Mouse (Mus musculus) neural tube, embryonic 13.5 days (tissue): ENCODE results near the gene Dab2ip. TPM values are rescaled to one million over a fixed set of nuclear protein-coding genes. Genes with fewer than 3 reads are reported as not detected.

Experiments used
- ATAC-seq: fragments of 200-750 bp; cut with Nextera tagmentation; 2 replicates; pipeline ENCODE4 v1.8.0; 2017; ENCODE audit warnings: low read depth, mild to moderate bottlenecking, moderate TSS enrichment, moderate library complexity
- H3K27ac ChIP-seq: fragments of 300-500 bp; sonication (generic); replicated peaks from 2 replicates; pipeline ENCODE4 v1.5.1; 2015; ENCODE audit warnings: moderate library complexity, mild to moderate bottlenecking, inconsistent platforms
- H3K27me3 ChIP-seq: fragments of 300-500 bp; sonication (generic); 2 replicates; pipeline ENCODE4 v1.6.1; 2015; ENCODE audit warnings: mild to moderate bottlenecking, inconsistent platforms
- H3K36me3 ChIP-seq: fragments of 300-500 bp; sonication (generic); 2 replicates; pipeline ENCODE4 v1.6.1; 2015; ENCODE audit warnings: mild to moderate bottlenecking, inconsistent platforms
- H3K4me1 ChIP-seq: fragments of 300-500 bp; sonication (generic); replicated peaks from 2 replicates; pipeline ENCODE4 v1.6.1; 2015; ENCODE audit warnings: inconsistent platforms
- H3K4me2 ChIP-seq: fragments of 300-500 bp; sonication (generic); 2 replicates; pipeline ENCODE4 v1.6.1; 2015; ENCODE audit warnings: inconsistent platforms, mild to moderate bottlenecking, moderate library complexity
- H3K4me3 ChIP-seq: fragments of 300-500 bp; sonication (generic); 2 replicates; pipeline ENCODE4 v1.5.1; 2015; ENCODE audit warnings: mild to moderate bottlenecking, inconsistent platforms
- H3K9ac ChIP-seq: fragments of 300-500 bp; sonication (generic); 2 replicates; pipeline ENCODE4 v1.6.1; 2015; ENCODE audit warnings: moderate library complexity, mild to moderate bottlenecking, inconsistent platforms
- H3K9me3 ChIP-seq: fragments of 300-500 bp; sonication (generic); 2 replicates; pipeline ENCODE4 v1.6.1; 2016; ENCODE audit warnings: inconsistent platforms
- WGBS: fragments of 180-500 bp; shearing (Covaris S2); methylation state at CpG from one replicate; pipeline ENCODE4 v1.1.7; 2015; 5-methylcytosine and 5-hydroxymethylcytosine counted together
- polyA plus RNA-seq: library from polyadenylated mRNA; unstranded; fragments of >200 nt; fragmentation: Nextera tagmentation; extraction: Ambion mirVana; gene quantifications from 2 replicates; pipeline ENCODE4 v1.2.1, GENCODE M21; 2015

The Dab2ip gene
- polyA plus RNA-seq, 1 experiment from 2014 or later = 67.4 TPM

GRCm38 (mm10) chr2:35649708-35650107, 91.6 kb downstream of the Dab2ip start:
- peak; percentile 62 for ATAC-seq
- no peak overlapping the region for H3K9ac ChIP-seq
- no peaks in the 10 kb centered on the region for H3K9me3 ChIP-seq
- peaks cover 24% of the 10 kb centered on the region for H3K4me1 ChIP-seq
- H3K27me3 ChIP-seq = no peaks in the 10 kb centered on the region
- no peak overlapping the region for H3K4me2 ChIP-seq
- H3K4me3 ChIP-seq = no peak overlapping the region
- H3K36me3 ChIP-seq = no peaks in the 10 kb centered on the region
- WGBS = 35% methylated on average over 4 of the region's 4 CpGs
- no peak overlapping the region for H3K27ac ChIP-seq

GRCm38 (mm10) chr2:35651297-35651731, 93.2 kb downstream of the Dab2ip start:
- Histone ChIP-seq H3K27ac (no peak overlapping the region; the same call in 1 of the 2 replicates), H3K4me1 (peaks cover 31% of the 10 kb centered on the region), H3K4me3 (no peak overlapping the region), H3K36me3 (no peaks in the 10 kb centered on the region), H3K4me2 (no peak overlapping the region), H3K9me3 (no peaks in the 10 kb centered on the region), H3K27me3 (no peaks in the 10 kb centered on the region), H3K9ac (no peak overlapping the region)
- ATAC-seq = 0 out of 2 replicates have a peak, but pooled peaks have one; percentile 20
- WGBS = 39% methylated on average over 6 of the region's 6 CpGs

- Histone ChIP-seq H3K4me2 (no peak overlapping the region), H3K27ac (no peak overlapping the region), H3K4me3 (no peak overlapping the region), H3K9ac (no peak overlapping the region), H3K4me1 (peaks cover 43% of the 10 kb centered on the region), H3K9me3 (no peaks in the 10 kb centered on the region), H3K27me3 (no peaks in the 10 kb centered on the region), H3K36me3 (no peaks in the 10 kb centered on the region)
- ATAC-seq = no peak
- 84% methylated on average over 4 of the region's 4 CpGs for WGBS
These were observed 94.9 kb downstream of the Dab2ip start for GRCm38 (mm10) chr2:35652984-35653383.

- Histone ChIP-seq H3K36me3 (no peaks in the 10 kb centered on the region), H3K4me3 (no peak overlapping the region), H3K4me1 (peaks cover 43% of the 10 kb centered on the region), H3K27me3 (no peaks in the 10 kb centered on the region), H3K27ac (no peak overlapping the region), H3K9ac (no peak overlapping the region), H3K9me3 (no peaks in the 10 kb centered on the region), H3K4me2 (no peak overlapping the region)
- no peak for ATAC-seq
- 93% methylated on average over 6 of the region's 6 CpGs for WGBS
These were observed 96.7 kb downstream of the Dab2ip start for GRCm38 (mm10) chr2:35654795-35655194.

GRCm38 (mm10) chr2:35655996-35656395, 97.9 kb downstream of the Dab2ip start:
- no peaks in the 10 kb centered on the region for H3K36me3 ChIP-seq
- peaks cover 40% of the 10 kb centered on the region for H3K4me1 ChIP-seq
- 56% methylated on average over 8 of the region's 8 CpGs for WGBS
- no peaks in the 10 kb centered on the region for H3K9me3 ChIP-seq
- H3K27ac ChIP-seq = no peak overlapping the region
- no peak for ATAC-seq
- no peak overlapping the region for H3K4me3 ChIP-seq
- H3K4me2 ChIP-seq = no peak overlapping the region
- no peak overlapping the region for H3K9ac ChIP-seq
- no peaks in the 10 kb centered on the region for H3K27me3 ChIP-seq

GRCm38 (mm10) chr2:35658311-35658710, 100.2 kb downstream of the Dab2ip start:
- Histone ChIP-seq H3K9me3 (no peaks in the 10 kb centered on the region), H3K4me1 (peaks cover 37% of the 10 kb centered on the region), H3K4me3 (no peak overlapping the region), H3K27me3 (no peaks in the 10 kb centered on the region), H3K27ac (no peak overlapping the region), H3K36me3 (no peaks in the 10 kb centered on the region), H3K9ac (no peak overlapping the region), H3K4me2 (no peak overlapping the region)
- ATAC-seq = no peak
- WGBS = 48% methylated on average over 3 of the region's 3 CpGs

- H3K4me3 ChIP-seq = no peak overlapping the region
- no peaks in the 10 kb centered on the region for H3K27me3 ChIP-seq
- H3K9ac ChIP-seq = no peak overlapping the region
- H3K4me1 ChIP-seq = peaks cover 51% of the 10 kb centered on the region
- H3K27ac ChIP-seq = no peak overlapping the region
- ATAC-seq = no peak
- H3K36me3 ChIP-seq = no peaks in the 10 kb centered on the region
- H3K9me3 ChIP-seq = no peaks in the 10 kb centered on the region
- H3K4me2 ChIP-seq = no peak overlapping the region
- 84% methylated on average over 5 of the region's 5 CpGs for WGBS
These were observed 101.6 kb downstream of the Dab2ip start for GRCm38 (mm10) chr2:35659578-35660194.

- H3K4me3 ChIP-seq = peak overlapping the region; percentile 97
- no peaks in the 10 kb centered on the region for H3K9me3 ChIP-seq
- H3K36me3 ChIP-seq = no peaks in the 10 kb centered on the region
- peak overlapping the region; percentile 95 for H3K27ac ChIP-seq
- under 1% methylated on average over 27 of the region's 47 CpGs for WGBS
- peak; percentile 70 for ATAC-seq
- peak overlapping the region; percentile 98 for H3K9ac ChIP-seq
- H3K4me1 ChIP-seq = peaks cover 60% of the 10 kb centered on the region
- H3K27me3 ChIP-seq = no peaks in the 10 kb centered on the region
- H3K4me2 ChIP-seq = peak overlapping the region; percentile 94
These were observed 102.9 kb downstream of the Dab2ip start for GRCm38 (mm10) chr2:35660953-35661374.

GRCm38 (mm10) chr2:35661454-35662000, 103.5 kb downstream of the Dab2ip start:
- ATAC-seq = peak; percentile 60
- Histone ChIP-seq H3K9ac (peak overlapping the region; percentile 98), H3K36me3 (no peaks in the 10 kb centered on the region), H3K27me3 (no peaks in the 10 kb centered on the region), H3K9me3 (no peaks in the 10 kb centered on the region), H3K4me3 (peak overlapping the region; percentile 97), H3K27ac (peak overlapping the region; percentile 95), H3K4me1 (peaks cover 60% of the 10 kb centered on the region), H3K4me2 (peak overlapping the region; percentile 94)
- under 1% methylated on average over 45 of the region's 51 CpGs for WGBS

- WGBS = 1% methylated on average over 23 of the region's 24 CpGs
- Histone ChIP-seq H3K27ac (peak overlapping the region; percentile 95), H3K27me3 (no peaks in the 10 kb centered on the region), H3K9me3 (no peaks in the 10 kb centered on the region), H3K4me1 (peaks cover 60% of the 10 kb centered on the region), H3K36me3 (no peaks in the 10 kb centered on the region), H3K4me2 (peak overlapping the region; percentile 94), H3K9ac (peak overlapping the region; percentile 98), H3K4me3 (peak overlapping the region; percentile 97)
- peak; percentile 81 for ATAC-seq
These were observed 104.0 kb downstream of the Dab2ip start for GRCm38 (mm10) chr2:35662001-35662491.

- H3K4me2 ChIP-seq = peak overlapping the region; percentile 94
- peak; percentile 23 for ATAC-seq
- H3K4me3 ChIP-seq = peak overlapping the region; percentile 97
- H3K27me3 ChIP-seq = no peaks in the 10 kb centered on the region
- WGBS = 6% methylated on average over 26 of the region's 26 CpGs
- no peaks in the 10 kb centered on the region for H3K36me3 ChIP-seq
- H3K4me1 ChIP-seq = peaks cover 63% of the 10 kb centered on the region
- peak overlapping the region; percentile 98 for H3K9ac ChIP-seq
- no peaks in the 10 kb centered on the region for H3K9me3 ChIP-seq
- H3K27ac ChIP-seq = peak overlapping the region; percentile 95
These were observed 104.9 kb downstream of the Dab2ip start for GRCm38 (mm10) chr2:35662738-35663550.

GRCm38 (mm10) chr2:35667746-35668145, 109.7 kb downstream of the Dab2ip start:
- Histone ChIP-seq H3K27ac (no peak overlapping the region; the same call in 1 of the 2 replicates), H3K4me3 (no peak overlapping the region), H3K36me3 (no peaks in the 10 kb centered on the region), H3K4me2 (no peak overlapping the region), H3K9ac (peak overlapping the region; percentile 47; the same call in 1 of the 2 replicates), H3K27me3 (no peaks in the 10 kb centered on the region), H3K9me3 (no peaks in the 10 kb centered on the region), H3K4me1 (peaks cover 98% of the 10 kb centered on the region)
- ATAC-seq = no peak
- 70% methylated on average over 8 of the region's 8 CpGs for WGBS
